Mouse (Mus musculus) cerebellum, adult 2 months (tissue): Measurements from ENCODE around the gene Taar7f.

ENCODE experiments used
- CTCF ChIP-seq: fragments of 200-500 bp; IDR thresholded peaks from 2 replicates; pipeline ENCODE4 v1.5.1; 2011; ENCODE audit warnings: low read depth, mild to moderate bottlenecking, control low read depth, low read length, moderate library complexity, borderline replicate concordance; ENCODE audit not compliant: insufficient read depth
- POLR2A ChIP-seq: fragments of 200-500 bp; IDR thresholded peaks from 2 replicates; pipeline ENCODE4 v1.6.1; 2011; ENCODE audit warnings: low read length, control low read depth, borderline replicate concordance; ENCODE audit not compliant: insufficient read depth

DNA sequence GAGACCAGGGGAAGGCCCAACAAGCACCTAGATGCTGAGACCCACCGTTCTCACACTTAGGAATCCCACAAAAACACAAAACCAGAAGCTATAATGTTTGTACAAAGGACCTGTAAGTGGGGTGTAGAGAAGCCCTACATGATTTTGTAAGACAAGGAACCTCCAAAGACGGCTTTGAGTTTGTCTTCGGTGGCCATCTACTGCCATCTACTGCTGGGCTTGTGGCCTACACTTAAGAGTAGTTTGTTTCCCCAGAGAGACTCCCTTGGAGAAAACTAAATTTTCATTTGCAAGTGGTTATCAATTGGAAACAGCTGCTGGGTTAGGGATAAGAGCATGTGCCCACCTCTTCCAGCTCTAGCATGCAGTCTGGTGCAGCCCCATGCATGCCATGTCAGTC is 30.9 kb downstream of the Taar7f start:
- TF ChIP-seq CTCF: peak; percentile 69
- TF ChIP-seq POLR2A: no peak
